In genomic region chr5:30814424-30815119, GRCm38 (mm10) we compare ENCODE assay signal across 8 mouse cellular contexts. TPM values are rescaled to one million over a fixed set of nuclear protein-coding genes. Genes with fewer than 3 reads are reported as not detected.
DNase-seq lines count a peak whose midpoint lies in the region; ATAC-seq and TF ChIP-seq lines count a peak whose summit lies in the region.

TSS of gene Mapre3 (plus strand) at chr5:30814641.

- H3K4me3 ChIP-seq in gastrocnemius, adult 2 months = peak within 1 kb of the TSS; percentile 90
- peak within 1 kb of the TSS; percentile 96 for H3K4me3 ChIP-seq in hindbrain, embryonic 16.5 days (ENCODE audit: low read length)

- no peaks in the 10 kb centered on the region; the same call in 1 of the 2 replicates for H3K27me3 ChIP-seq in hindbrain, embryonic 16.5 days (replicated peaks; ENCODE audit: control insufficient read depth, insufficient read depth, low read length)

- no peaks in the 10 kb centered on the region for H3K9me3 ChIP-seq in hindbrain, embryonic 16.5 days (ENCODE audit: control insufficient read depth, low read length)

- DNase-seq in WW6 (ENCODE audit: low read depth, low spot score) = peak; percentile 84
- peak; percentile 96 for DNase-seq in gastrocnemius, adult 2 months
- DNase-seq in left cerebral cortex, adult 11 months (ENCODE audit: low spot score) = peak; percentile 91
- DNase-seq in lung, postnatal 36 days = peak; percentile 93
- DNase-seq in retina, embryonic 14.5 days (ENCODE audit: low spot score) = peak; percentile 97
- DNase-seq in thymus, postnatal 36 days = peak; percentile 86

- no peak for TF ChIP-seq CTCF in gastrocnemius, adult 2 months (IDR thresholded peaks at IDR 0.05)

- H3K9ac ChIP-seq in hindbrain, embryonic 16.5 days (ENCODE audit: low read depth, low read length) = peak within 1 kb of the TSS; percentile 96

- H3K4me2 ChIP-seq in hindbrain, embryonic 16.5 days (ENCODE audit: low read length) = peak within 1 kb of the TSS; percentile 90

- peak; percentile 87 for ATAC-seq in common myeloid progenitor, adult 5-6 weeks (replicated peaks; ENCODE audit: low read depth, poor library complexity, severe bottlenecking)
- peak; percentile 98 for ATAC-seq in hindbrain, embryonic 16.5 days

- H3K36me3 ChIP-seq in hindbrain, embryonic 16.5 days (ENCODE audit: control insufficient read depth, insufficient read depth, low read length) = no peaks in the 10 kb centered on the region

- intact Hi-C loops in gastrocnemius, adult 2 months (cut with DNase I) = loop anchor here (2.0 kb wide), 1 partner anchor 102 kb away; no protein-coding TSS in a partner anchor

- peak within 1 kb of the TSS; percentile 95 for H3K27ac ChIP-seq in gastrocnemius, adult 2 months
- peak within 1 kb of the TSS; percentile 96 for H3K27ac ChIP-seq in hindbrain, embryonic 16.5 days (ENCODE audit: low read depth, low read length)

- under 1% methylated on average over 42 of the region's 59 CpGs for WGBS in hindbrain, embryonic 16.5 days

- peaks cover 29% of the 10 kb centered on the region for H3K4me1 ChIP-seq in hindbrain, embryonic 16.5 days (ENCODE audit: control insufficient read depth, insufficient read depth, low read depth, low read length)

RNA-seq across cellular contexts. Expression of gene Mapre3, which starts in this region (rescaled TPM):
- not detected in 2 replicates for total RNA-seq in common myeloid progenitor, adult 5-6 weeks (2017)
- total RNA-seq in gastrocnemius, adult 2 months (2021) = 10 to 100 TPM; 72.0 to 90.4 TPM
- polyA plus RNA-seq in hindbrain, embryonic 16.5 days (2015; fragmentation: Nextera tagmentation; extraction: Ambion mirVana) = 151 and 153 TPM in 2 replicates

Comparison
In these comparisons a context has a peak if more than half of its experiments do, and no peak if none do; other contexts are left out.
1. Peak in every context shown above with its lines: DNase-seq, ATAC-seq, H3K4me3 ChIP-seq and H3K27ac ChIP-seq.
2. RNA of gene Mapre3 (total RNA-seq): 72.0 to 90.4 TPM in gastrocnemius, adult 2 months; not detected in common myeloid progenitor, adult 5-6 weeks; every median in the first group is over 10 times any median in the second.
3. Peak in ATAC-seq in common myeloid progenitor, adult 5-6 weeks; RNA of the gene not detected or under 1 TPM.